Mouse (Mus musculus) liver, adult 2 months (tissue): Measurements from ENCODE around the gene Gm45808.

ENCODE experiments used
- CTCF ChIP-seq: fragments of 200-500 bp; IDR thresholded peaks from 2 replicates; pipeline ENCODE4 v1.5.1; 2011; ENCODE audit warnings: low read depth, low read length, control low read depth
- POLR2A ChIP-seq: fragments of 200-500 bp; IDR thresholded peaks from 2 replicates; pipeline ENCODE4 v1.6.1; 2011; ENCODE audit warnings: low read length, control low read depth; ENCODE audit not compliant: insufficient read depth; ENCODE audit errors: extremely low read depth

GRCm38 (mm10) chr7:45514411-45514810, 27.8 kb upstream of the Gm45808 start:
- TF ChIP-seq CTCF (no peak), POLR2A (no peak)
